Mouse (Mus musculus) left cerebral cortex, postnatal 10 days (tissue): ENCODE results near the gene Fbxw9. TPM values are rescaled to one million over a fixed set of nuclear protein-coding genes. Genes with fewer than 3 reads are reported as not detected.
A peak's percentile ranks its signal among the peaks of the same experiment; 100 is the strongest.

Experiments
- microRNA-seq: library from miRNA; unstranded; fragments of <30 nt; microRNA quantifications from one replicate; pipeline ENCODE4 v1.2.0, GENCODE M21; 2022
- total RNA-seq, 2 experiments: library from RNA; stranded (reverse); gene quantifications; 2 replicates each; pipeline ENCODE4 v1.2.3; 2021

Gene Fbxw9
- total RNA-seq, 2 experiments from 2014 or later, result 60.1 to 63.5 TPM

Small RNAs within 50 kb of the gene (microRNA-seq; reads per million reads assigned to microRNA genes)
- gene Gm23388 (not detected), gene Mir7070 (17.2 reads per million, percentile 37 among the genes with 10 or more reads in this experiment)

Other genes with a start within 250 kb of the Fbxw9 start
- gene Dand5, start 237.2 kb upstream of the Fbxw9 start, total RNA-seq, result 1 to 10 TPM; 7.4 to 8.3 TPM
- gene Gadd45gip1, start 228.5 kb upstream of the Fbxw9 start, total RNA-seq, result 10 to 100 TPM; 20.6 to 21.3 TPM
- 10 to 100 TPM; 57.0 to 60.1 TPM for gene Rad23a, start 219.4 kb upstream of the Fbxw9 start, total RNA-seq
- 100 to 1,000 TPM; 455 to 481 TPM for gene Calr, start 213.1 kb upstream of the Fbxw9 start, total RNA-seq
- gene Farsa, start 203.1 kb upstream of the Fbxw9 start, total RNA-seq, result 10 to 100 TPM; 59.5 to 65.8 TPM
- 10 to 100 TPM; 19.3 to 22.8 TPM for gene Syce2, start 187.9 kb upstream of the Fbxw9 start, total RNA-seq
- 10 to 100 TPM; 29.4 to 36.6 TPM for gene Gcdh, start 166.1 kb upstream of the Fbxw9 start, total RNA-seq
- gene Klf1, start 158.1 kb upstream of the Fbxw9 start, total RNA-seq, result not detected
- 1 to 10 TPM; 2.5 to 2.9 TPM for gene Dnase2a, start 151.5 kb upstream of the Fbxw9 start, total RNA-seq
- 100 to 1,000 TPM; 183 to 187 TPM for gene Mast1, start 122.7 kb upstream of the Fbxw9 start, total RNA-seq
- gene Rtbdn, start 113.1 kb upstream of the Fbxw9 start, total RNA-seq, result 1 to 10 TPM; 4.2 to 4.6 TPM
- gene Gm49661, start 90.6 kb upstream of the Fbxw9 start, total RNA-seq, result not detected
- 100 to 1,000 TPM; 507 to 518 TPM for gene Prdx2, start 90.5 kb upstream of the Fbxw9 start, total RNA-seq
- gene Rnaseh2a, start 90.3 kb upstream of the Fbxw9 start, total RNA-seq, result 10 to 100 TPM; 41.0 to 44.2 TPM
- gene Junb, start 81.3 kb upstream of the Fbxw9 start, total RNA-seq, result 10 to 100 TPM; 29.9 to 33.0 TPM
- gene Hook2, start 69.5 kb upstream of the Fbxw9 start, total RNA-seq, result 10 to 100 TPM; 13.4 to 13.9 TPM
- not detected for gene Best2, start 45.5 kb upstream of the Fbxw9 start, total RNA-seq
- 100 to 1,000 TPM; 111 to 113 TPM for gene Asna1, start 34.8 kb upstream of the Fbxw9 start, total RNA-seq
- 100 to 1,000 TPM; 139 to 145 TPM for gene Trir, start 33.2 kb upstream of the Fbxw9 start, total RNA-seq
- gene Tnpo2, start 23.1 kb upstream of the Fbxw9 start, total RNA-seq, result 100 to 1,000 TPM; 168 to 193 TPM
- gene Gm5741, start 7.9 kb downstream of the Fbxw9 start, total RNA-seq, result not detected
- 10 to 100 TPM; 72.3 to 78.4 TPM for gene Dhps, start 11.7 kb downstream of the Fbxw9 start, total RNA-seq
- gene Wdr83os, start 20.7 kb downstream of the Fbxw9 start, total RNA-seq, result 10 to 100 TPM; 54.3 to 60.4 TPM
- gene Wdr83, start 21.3 kb downstream of the Fbxw9 start, total RNA-seq, result 10 to 100 TPM; 24.8 to 28.9 TPM
- 10 to 100 TPM; 35.6 to 37.2 TPM for gene Man2b1, start 23.2 kb downstream of the Fbxw9 start, total RNA-seq
- gene Zfp791, start 63.0 kb downstream of the Fbxw9 start, total RNA-seq, result 1 to 10 TPM; 5.6 to 6.0 TPM
- not detected for gene Cks1brt, start 91.9 kb downstream of the Fbxw9 start, total RNA-seq
- not detected for gene Olfr371, start 165.9 kb downstream of the Fbxw9 start, total RNA-seq
- gene Orc6, start 239.6 kb downstream of the Fbxw9 start, total RNA-seq, result 10 to 100 TPM; 43.7 to 45.1 TPM
- gene Vps35, start 239.7 kb downstream of the Fbxw9 start, total RNA-seq, result 100 to 1,000 TPM; 151 to 156 TPM